Mouse (Mus musculus): Measurements from ENCODE around the gene Hist2h2aa1. TPM values are rescaled to one million over a fixed set of nuclear protein-coding genes. Genes with fewer than 3 reads are reported as not detected.
"Not testable (repeated sequence)": the region's sequence is repeated elsewhere in the genome, so short reads cannot be mapped to it uniquely, and the experiment has no call there.

Hist2h2aa1 gene
- polyA plus RNA-seq, 1 experiment from 2014 or later, result 29.2 TPM

- H3K9me3 ChIP-seq, result no peaks in the 10 kb centered on the region
Observed at GRCm38 (mm10) chr3:96235836-96236235, 9.5 kb upstream of the Hist2h2aa1 start.

GRCm38 (mm10) chr3:96236834-96237334 lies 8.4 kb upstream of the Hist2h2aa1 start:
- Histone ChIP-seq H3K27ac (no peak overlapping the region), H3K4me2 (peak overlapping the region; percentile 45), H3K4me1 (replicated peaks) (peaks cover 22% of the 10 kb centered on the region), H3K4me3 (0 out of 2 replicates have a peak overlapping the region, but pooled peaks have one; percentile 36), H3K9me3 (no peaks in the 10 kb centered on the region), H3K27me3 (no peaks in the 10 kb centered on the region), H3K9ac (peak overlapping the region; percentile 53; the same call in 1 of the 2 replicates), H3K36me3 (no peaks in the 10 kb centered on the region)
- no peak for ATAC-seq (ENCODE audit: low FRiP score)
- WGBS, result 82% methylated on average over 4 of the region's 4 CpGs

More at GRCm38 (mm10) chr3:96235836-96236235, 9.5 kb upstream of the Hist2h2aa1 start:
- ATAC-seq (ENCODE audit: low FRiP score), result no peak
- Histone ChIP-seq H3K27me3 (no peaks in the 10 kb centered on the region), H3K27ac (no peak overlapping the region), H3K4me1 (replicated peaks) (peaks cover 19% of the 10 kb centered on the region), H3K4me3 (no peak overlapping the region), H3K9ac (no peak overlapping the region), H3K36me3 (no peaks in the 10 kb centered on the region), H3K4me2 (no peak overlapping the region)
- WGBS, result 72% methylated on average over 3 of the region's 3 CpGs

- no peak for ATAC-seq (ENCODE audit: low FRiP score)
- Histone ChIP-seq H3K9ac (peak overlapping the region; percentile 53), H3K4me1 (replicated peaks) (peaks cover 22% of the 10 kb centered on the region), H3K9me3 (no peaks in the 10 kb centered on the region), H3K4me3 (peak overlapping the region; percentile 36), H3K27ac (no peak overlapping the region), H3K4me2 (peak overlapping the region; percentile 45), H3K27me3 (no peaks in the 10 kb centered on the region), H3K36me3 (no peaks in the 10 kb centered on the region)
- WGBS, result 26% methylated on average over 7 of the region's 7 CpGs
Observed at GRCm38 (mm10) chr3:96237335-96237903, 7.9 kb upstream of the Hist2h2aa1 start.

GRCm38 (mm10) chr3:96237904-96238511 lies 7.3 kb upstream of the Hist2h2aa1 start:
- Histone ChIP-seq H3K36me3 (no peaks in the 10 kb centered on the region), H3K4me2 (peak overlapping the region; percentile 45), H3K4me1 (replicated peaks) (peaks cover 22% of the 10 kb centered on the region), H3K27me3 (no peaks in the 10 kb centered on the region), H3K4me3 (peak overlapping the region; percentile 36), H3K9me3 (no peaks in the 10 kb centered on the region), H3K9ac (peak overlapping the region; percentile 53), H3K27ac (no peak overlapping the region)
- ATAC-seq (ENCODE audit: low FRiP score), result no peak
- WGBS, result under 1% methylated on average over 12 of the region's 12 CpGs

GRCm38 (mm10) chr3:96238954-96239793 lies 6.1 kb upstream of the Hist2h2aa1 start, which contains the start of gene Hist2h3c2:
Hist2h3c2 (minus strand) TSS chr3:96239127.
- not testable (repeated sequence) for H3K27me3 ChIP-seq, H3K9me3 ChIP-seq, H3K36me3 ChIP-seq
- 0% methylated on average over 19 of the region's 68 CpGs for WGBS
- Histone ChIP-seq H3K4me1 (replicated peaks) (peaks cover 28% of the 10 kb centered on the region), H3K4me2 (peak within 1 kb of the TSS; percentile 49), H3K9ac (peak within 1 kb of the TSS; percentile 53), H3K27ac (peak within 1 kb of the TSS; percentile 80), H3K4me3 (peak within 1 kb of the TSS; percentile 37)
- peak; percentile 88 for ATAC-seq (ENCODE audit: low FRiP score)

- WGBS, result 3% methylated on average over 38 of the region's 85 CpGs
- H3K9me3 ChIP-seq, result not testable (repeated sequence)
- peak; percentile 86 for ATAC-seq (ENCODE audit: low FRiP score)
Observed at GRCm38 (mm10) chr3:96239949-96240798, 5.1 kb upstream of the Hist2h2aa1 start, which contains the start of gene Hist2h2aa2. Hist2h2aa2 (minus strand) TSS chr3:96240276.

GRCm38 (mm10) chr3:96240799-96241197 lies 4.5 kb upstream of the Hist2h2aa1 start:
- Histone ChIP-seq H3K4me1 (replicated peaks) (peaks cover 34% of the 10 kb centered on the region), H3K9ac (peak overlapping the region; percentile 65), H3K27me3 (no peaks in the 10 kb centered on the region), H3K4me2 (peak overlapping the region; percentile 38), H3K4me3 (peak overlapping the region; percentile 20), H3K27ac (peak overlapping the region; percentile 75), H3K36me3 (no peaks in the 10 kb centered on the region), H3K9me3 (no peaks in the 10 kb centered on the region)
- 76% methylated on average over 9 of the region's 9 CpGs for WGBS
- ATAC-seq (ENCODE audit: low FRiP score), result no peak

More at GRCm38 (mm10) chr3:96239949-96240798, 5.1 kb upstream of the Hist2h2aa1 start, which contains the start of gene Hist2h2aa2:
- not testable (repeated sequence) for H3K36me3 ChIP-seq, H3K27me3 ChIP-seq
- Histone ChIP-seq H3K9ac (peak within 1 kb of the TSS; percentile 65), H3K4me1 (replicated peaks) (peaks cover 34% of the 10 kb centered on the region), H3K4me2 (peak within 1 kb of the TSS; percentile 49), H3K4me3 (peak within 1 kb of the TSS; percentile 37), H3K27ac (peak within 1 kb of the TSS; percentile 80)

GRCm38 (mm10) chr3:96243921-96244572 lies 1.2 kb upstream of the Hist2h2aa1 start:
- peak overlapping the region; percentile 66 for H3K4me2 ChIP-seq
- H3K36me3 ChIP-seq, result no peaks in the 10 kb centered on the region
- H3K4me1 ChIP-seq (replicated peaks), result peaks cover 32% of the 10 kb centered on the region
- peak overlapping the region; percentile 99 for H3K27ac ChIP-seq
- no peak for ATAC-seq (ENCODE audit: low FRiP score)
- peak overlapping the region; percentile 80 for H3K9ac ChIP-seq
- no peaks in the 10 kb centered on the region for H3K27me3 ChIP-seq
- H3K9me3 ChIP-seq, result no peaks in the 10 kb centered on the region
- WGBS, result 84% methylated on average over 7 of the region's 7 CpGs
- 0 out of 2 replicates have a peak overlapping the region, but pooled peaks have one; percentile 50 for H3K4me3 ChIP-seq

- not testable (repeated sequence) for H3K36me3 ChIP-seq; ATAC-seq (ENCODE audit: low FRiP score); H3K9me3 ChIP-seq; H3K27me3 ChIP-seq
- H3K4me1 ChIP-seq (replicated peaks), result peaks cover 28% of the 10 kb centered on the region
- peak overlapping the region; percentile 49 for H3K4me2 ChIP-seq
- peak overlapping the region; percentile 76; the same call in 1 of the 2 replicates for H3K27ac ChIP-seq
- WGBS, result under 1% methylated on average over 10 of the region's 21 CpGs
- peak overlapping the region; percentile 59; the same call in 1 of the 2 replicates for H3K9ac ChIP-seq
- peak overlapping the region; percentile 37 for H3K4me3 ChIP-seq
Observed at GRCm38 (mm10) chr3:96246018-96246417, 721 bp downstream of the Hist2h2aa1 start.

GRCm38 (mm10) chr3:96246427-96246856 lies 1.1 kb downstream of the Hist2h2aa1 start, which contains the start of gene Hist2h3c1:
Hist2h3c1 (plus strand) TSS chr3:96246685.
- H3K9ac ChIP-seq, result peak within 1 kb of the TSS; percentile 59; the same call in 1 of the 2 replicates
- H3K9me3 ChIP-seq, H3K27me3 ChIP-seq, H3K36me3 ChIP-seq: not testable (repeated sequence)
- H3K4me3 ChIP-seq, result peak within 1 kb of the TSS; percentile 37
- H3K27ac ChIP-seq, result peak within 1 kb of the TSS; percentile 76; the same call in 1 of the 2 replicates
- peaks cover 27% of the 10 kb centered on the region for H3K4me1 ChIP-seq (replicated peaks)
- H3K4me2 ChIP-seq, result peak within 1 kb of the TSS; percentile 53
- 3% methylated on average over 11 of the region's 47 CpGs for WGBS
- peak; percentile 91 for ATAC-seq (ENCODE audit: low FRiP score)

All from hindbrain, embryonic 13.5 days (tissue).